Mouse (Mus musculus): ENCODE measurements around the gene Cep55.

DNA sequence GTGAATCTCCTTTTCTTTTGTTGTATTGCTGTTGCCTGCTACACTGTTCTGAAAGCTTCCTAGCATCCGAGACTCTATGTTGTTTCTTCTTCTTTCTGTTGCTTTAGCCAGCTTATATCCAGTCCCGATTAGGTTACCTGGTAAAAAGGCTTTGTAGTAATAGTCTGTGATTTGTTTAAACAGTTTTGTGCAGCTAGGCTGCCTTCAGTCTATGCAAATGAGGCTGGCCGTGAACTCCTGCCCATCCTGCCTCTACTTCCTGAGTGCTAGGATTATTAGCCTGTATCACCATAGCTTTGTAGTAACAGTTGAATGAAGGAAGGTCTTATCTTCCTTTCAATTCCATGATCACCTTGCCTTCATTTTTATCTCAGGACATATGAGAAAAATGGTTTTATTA lies 1.5 kb downstream of the Cep55 start:
- TF ChIP-seq CTCF (IDR thresholded peaks at IDR 0.05; ENCODE audit: low read depth, low read length) (no peak), POLR2A (IDR thresholded peaks at IDR 0.05; ENCODE audit: extremely low read depth, insufficient read depth, low read length) (no peak)

Measured in liver, adult 2 months (tissue).